Mouse (Mus musculus) ovary, postnatal 14 days (tissue): ENCODE measurements around the gene Mtmr2.
"Not testable (repeated sequence)": the region's sequence is repeated elsewhere in the genome, so short reads cannot be mapped to it uniquely, and the experiment has no call there.

ENCODE experiments used
- DNase-seq: peaks from one replicate; pipeline ENCODE4 v3.0.0; 2022; ENCODE audit warnings: low spot score

Mtmr2 gene

DNA sequence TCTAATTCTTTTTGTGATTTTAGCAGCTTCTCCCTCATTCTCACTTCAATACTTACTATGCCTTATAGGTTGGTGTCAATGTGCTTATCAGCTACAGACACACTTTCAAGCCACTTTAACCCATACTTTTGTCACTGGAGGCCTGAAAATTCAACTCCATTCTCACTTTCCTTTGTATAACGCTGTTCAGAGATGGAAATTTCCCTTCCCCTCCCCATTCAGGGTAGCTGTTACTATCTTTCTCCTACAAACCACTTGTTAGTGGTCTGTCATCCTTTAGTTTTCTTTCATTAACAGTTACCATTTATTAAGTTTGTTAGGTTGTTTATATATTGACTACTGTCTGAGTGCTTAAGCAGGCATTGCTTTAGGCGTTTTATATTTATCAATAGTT lies at the start of gene Mtmr2:
Gene Mtmr2, plus strand, starts transcription at position 7 of the 394 bp plus-strand sequence.
- no peak for DNase-seq

- no peak for DNase-seq
These were observed 49.0 kb upstream of the Mtmr2 start for GRCm38 (mm10) chr9:13699061-13699780.

- no peak for DNase-seq
These were observed 48.5 kb upstream of the Mtmr2 start for GRCm38 (mm10) chr9:13699781-13700116.

GRCm38 (mm10) chr9:13701773-13702172 lies 46.4 kb upstream of the Mtmr2 start:
- DNase-seq = no peak

DNA sequence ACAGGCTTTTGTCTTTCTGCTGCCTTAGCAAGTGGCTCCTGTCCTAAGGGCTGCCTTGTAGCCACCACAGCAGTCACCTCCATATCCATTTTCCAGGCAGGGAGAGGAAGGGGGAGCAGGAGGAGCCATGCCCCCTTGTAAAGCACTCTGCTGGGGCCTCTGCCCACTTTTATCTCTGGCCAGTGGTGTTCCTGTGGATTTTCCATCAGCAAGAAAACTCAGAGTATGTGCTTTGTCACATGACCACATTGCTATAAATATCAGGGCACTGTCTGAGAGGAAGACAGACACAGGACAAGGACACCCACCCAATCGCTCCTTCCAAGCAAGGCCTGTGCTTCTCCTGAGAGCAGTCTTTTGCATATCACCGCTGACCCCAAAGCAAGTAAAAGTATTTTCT lies 45.1 kb upstream of the Mtmr2 start:
- DNase-seq = no peak

DNA sequence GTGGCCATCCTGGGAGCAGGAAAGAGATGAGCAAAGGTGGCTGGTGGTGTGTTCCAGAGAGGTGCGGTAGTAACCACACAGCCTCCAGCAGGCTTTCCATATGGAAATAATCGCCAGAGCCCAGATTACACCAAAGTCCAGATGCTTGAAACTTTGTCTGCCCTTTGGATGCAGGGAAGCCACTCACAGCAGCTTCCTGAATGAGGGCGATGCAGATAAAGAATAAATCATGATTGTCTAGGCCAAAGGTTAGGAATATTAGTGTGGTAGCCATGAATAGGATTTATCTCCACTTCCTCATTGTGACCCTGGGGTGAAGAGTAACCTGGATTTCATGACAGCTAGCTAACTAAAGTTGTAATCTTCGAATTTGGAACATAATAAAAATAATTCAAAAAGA lies 43.3 kb upstream of the Mtmr2 start:
- DNase-seq = no peak

GRCm38 (mm10) chr9:13707066-13707555 lies 41.1 kb upstream of the Mtmr2 start:
- no peak for DNase-seq

- DNase-seq = no peak
These were observed 38.8 kb upstream of the Mtmr2 start for GRCm38 (mm10) chr9:13709436-13709835.

DNA sequence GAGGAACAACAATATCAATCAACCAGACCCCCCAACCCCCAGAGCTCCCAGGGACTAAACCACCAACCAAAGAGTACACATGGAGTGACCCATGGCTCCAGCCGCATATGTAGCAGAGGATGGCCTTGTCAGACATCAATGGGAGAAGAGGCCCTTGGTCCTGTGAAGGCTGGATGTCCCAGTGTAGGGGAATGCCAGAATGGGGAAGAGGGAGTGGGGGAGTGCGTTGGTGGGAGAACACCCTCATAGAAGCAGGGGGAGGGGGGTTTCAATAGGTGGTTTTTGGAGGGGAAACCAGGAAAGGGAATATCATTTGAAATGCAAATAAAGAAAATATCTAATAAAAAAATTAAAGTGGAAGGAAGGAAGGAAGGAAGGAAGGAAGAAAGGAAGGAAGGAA lies 32.3 kb upstream of the Mtmr2 start:
- not testable (repeated sequence) for DNase-seq

DNA sequence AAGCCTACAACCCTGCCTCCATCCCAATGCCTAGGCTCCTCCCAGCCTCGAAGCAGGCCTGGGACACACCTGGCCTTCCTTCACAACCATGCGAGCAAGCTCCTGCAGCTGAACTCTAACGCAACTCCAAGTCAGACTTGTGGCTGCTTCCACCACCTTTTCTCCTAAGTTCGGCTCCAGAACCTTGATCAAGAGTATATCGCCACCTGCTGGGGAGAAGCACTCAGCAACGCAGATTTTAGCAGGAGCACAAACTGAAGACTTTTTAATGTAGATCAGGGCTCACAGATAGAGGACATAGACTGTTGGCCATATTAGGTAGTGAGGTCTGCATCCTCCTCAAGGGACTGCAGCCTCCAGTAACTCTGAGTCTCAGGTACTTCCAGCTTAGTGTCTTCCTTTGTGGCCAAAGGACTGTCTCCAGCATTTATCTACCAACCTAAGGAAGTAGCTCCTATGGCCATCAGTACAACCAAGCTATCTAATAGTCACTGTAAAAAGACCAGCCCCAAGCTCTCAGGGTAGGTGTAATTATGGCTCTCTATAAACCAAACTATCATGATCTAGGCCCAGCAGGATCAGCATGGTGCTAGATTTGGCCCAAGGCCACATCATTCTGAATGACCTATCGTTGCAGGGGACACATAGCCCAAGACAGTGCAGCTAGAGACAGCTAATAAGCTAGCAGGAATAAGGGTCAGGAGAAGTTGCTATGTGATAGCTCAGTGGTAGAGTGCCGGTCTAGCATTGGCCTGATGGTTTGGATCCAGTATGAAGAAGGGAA lies 31.7 kb upstream of the Mtmr2 start:
- DNase-seq = peak; percentile 77

GRCm38 (mm10) chr9:13748798-13749674 lies 826 bp downstream of the Mtmr2 start:
- DNase-seq = peak; percentile 90

DNA sequence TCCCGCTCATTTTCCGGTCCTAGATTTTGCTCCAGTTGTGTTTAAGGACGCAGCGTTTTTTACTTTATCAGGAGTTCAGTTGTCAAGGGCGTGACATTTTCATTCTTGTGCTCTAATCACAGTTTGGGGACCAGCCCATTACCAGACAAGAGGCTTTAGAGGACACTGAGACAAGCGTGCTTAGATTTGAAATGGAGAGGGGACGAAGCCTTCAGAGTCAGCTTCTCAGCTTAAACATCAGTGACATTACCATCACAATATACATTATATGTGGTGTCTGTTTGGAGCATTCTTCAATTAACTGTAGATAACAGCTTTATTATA lies 1.4 kb downstream of the Mtmr2 start:
- DNase-seq = no peak

DNA sequence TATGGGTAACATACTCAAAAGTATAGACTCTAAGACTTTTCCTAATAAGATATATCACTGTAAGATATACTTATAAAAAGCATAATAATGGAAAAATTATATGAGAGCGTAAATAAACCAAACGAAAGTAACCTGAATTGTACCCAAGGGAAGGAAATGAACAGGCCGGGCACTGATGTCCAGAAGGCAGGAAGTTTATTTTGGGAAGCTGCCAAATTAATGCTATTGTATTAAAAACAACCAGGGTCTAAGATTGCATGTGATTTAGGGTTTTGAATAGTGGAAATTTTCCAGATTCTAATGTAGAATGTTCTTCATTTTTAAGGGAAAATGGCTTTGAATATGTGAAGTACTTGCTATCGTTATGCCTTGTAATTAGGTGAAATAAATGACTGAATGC lies 4.3 kb downstream of the Mtmr2 start:
- no peak for DNase-seq

- DNase-seq = no peak
These were observed 12.2 kb downstream of the Mtmr2 start for GRCm38 (mm10) chr9:13760430-13760829.

DNA sequence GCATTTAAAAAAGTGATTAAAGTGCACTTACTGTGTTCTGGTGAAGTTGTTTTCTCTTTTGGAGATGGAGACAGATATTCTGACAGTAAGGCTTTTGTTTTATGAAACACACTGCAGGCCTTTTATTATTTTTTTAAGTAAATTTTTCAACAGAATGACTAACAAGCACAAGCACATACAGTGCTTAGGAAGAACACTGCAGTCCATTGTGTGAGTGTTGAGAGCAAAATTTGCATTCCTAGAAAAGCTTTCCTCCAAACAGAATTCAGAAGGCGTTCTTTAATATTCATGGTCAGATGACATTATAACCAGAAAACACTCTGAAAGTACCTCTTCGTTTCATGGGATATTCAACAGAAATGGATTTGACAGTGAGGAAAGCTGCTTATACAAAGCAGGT lies 17.4 kb downstream of the Mtmr2 start:
- no peak for DNase-seq

- no peak for DNase-seq
These were observed 18.4 kb downstream of the Mtmr2 start for GRCm38 (mm10) chr9:13766570-13766969.

DNA sequence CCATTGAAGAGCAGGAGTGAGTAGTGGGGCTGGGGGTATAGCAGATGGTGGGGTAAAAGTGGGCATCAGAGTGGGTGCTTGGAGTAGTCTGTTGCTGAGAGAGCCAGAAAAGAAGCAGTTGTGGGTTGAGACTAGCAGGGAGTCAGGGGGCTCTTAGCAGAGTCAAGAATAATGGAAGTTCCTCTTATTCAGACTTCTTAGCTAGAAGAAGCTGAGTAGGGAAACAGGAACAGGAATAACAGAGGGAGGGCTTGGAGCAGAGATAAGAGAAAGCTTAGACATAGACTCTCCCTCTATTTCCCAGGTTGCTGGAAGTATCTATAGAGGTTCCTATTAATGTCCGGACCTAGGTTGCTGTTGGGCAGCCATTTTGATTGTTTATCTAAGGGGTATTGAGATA lies 26.5 kb downstream of the Mtmr2 start:
- no peak for DNase-seq

DNA sequence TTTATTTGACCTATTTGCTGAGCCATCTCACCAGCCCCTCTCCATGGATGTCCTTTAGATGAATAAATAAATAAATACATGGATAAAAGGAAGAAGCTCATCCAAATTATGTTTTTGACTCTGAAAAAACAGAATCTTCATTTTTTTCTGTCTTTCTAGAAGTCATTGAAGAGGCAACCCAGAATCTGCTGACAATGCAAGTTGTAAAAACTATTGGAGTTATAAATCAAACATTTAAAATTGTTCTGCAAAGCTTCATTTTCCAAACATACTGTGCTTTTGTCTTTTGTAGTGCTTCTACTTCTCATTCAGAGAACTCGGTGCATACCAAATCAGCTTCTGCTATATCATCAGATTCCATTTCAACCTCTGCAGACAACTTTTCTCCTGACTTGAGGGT lies 33.8 kb downstream of the Mtmr2 start:
- no peak for DNase-seq

GRCm38 (mm10) chr9:13790864-13791263 lies 42.7 kb downstream of the Mtmr2 start:
- DNase-seq = not testable (repeated sequence)

- no peak for DNase-seq
These were observed 46.1 kb downstream of the Mtmr2 start for GRCm38 (mm10) chr9:13794302-13794701.

DNA sequence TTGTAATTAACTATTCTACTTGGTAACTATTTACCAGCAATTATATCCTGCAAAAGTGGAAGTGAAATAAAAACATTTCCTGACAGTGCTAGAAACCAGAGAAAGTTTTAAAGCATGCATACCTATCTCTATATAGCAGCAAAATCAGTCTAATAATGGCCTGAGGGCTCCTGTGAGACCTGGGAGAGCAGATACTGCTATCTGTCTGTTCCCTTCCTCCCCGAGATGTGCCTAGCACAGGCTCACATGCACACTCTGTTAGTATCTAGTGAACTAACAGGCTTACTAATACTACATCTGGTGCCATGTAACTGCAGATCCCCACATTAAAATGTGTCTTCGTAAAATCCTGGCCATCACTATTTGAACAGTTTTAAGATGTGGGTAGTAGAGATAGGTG lies 46.5 kb downstream of the Mtmr2 start:
- no peak for DNase-seq

DNA sequence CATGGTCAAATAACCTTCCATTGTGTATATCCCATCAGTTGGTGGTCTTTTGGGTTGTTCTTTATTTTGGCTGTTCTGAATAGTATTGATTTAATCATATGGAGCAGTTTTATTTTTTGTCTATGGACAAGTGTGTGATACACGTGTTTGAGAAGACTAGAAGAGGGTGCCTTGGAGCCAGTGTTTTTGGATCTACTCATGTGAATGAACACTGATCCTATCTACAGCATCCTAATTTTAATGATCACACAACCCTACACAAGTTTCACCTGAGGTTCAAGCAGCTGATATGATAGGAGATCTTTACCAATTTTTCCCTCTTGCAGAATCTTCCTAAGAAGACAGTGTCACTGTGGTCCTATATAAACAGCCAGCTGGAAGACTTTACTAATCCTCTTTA lies 56.3 kb downstream of the Mtmr2 start:
- DNase-seq = no peak

- no peak for DNase-seq
These were observed 58.6 kb downstream of the Mtmr2 start for GRCm38 (mm10) chr9:13806854-13807253.
